Mouse (Mus musculus): ENCODE results near the gene Fam208b. TPM values are rescaled to one million over a fixed set of nuclear protein-coding genes. Genes with fewer than 3 reads are reported as not detected.

Gene Fam208b
- polyA plus RNA-seq, 1 experiment from 2014 or later = 13.5 TPM

- Histone ChIP-seq H3K9me3 (no peaks in the 10 kb centered on the region), H3K4me3 (no peak overlapping the region), H3K4me1 (replicated peaks) (peaks cover 21% of the 10 kb centered on the region), H3K27me3 (no peaks in the 10 kb centered on the region), H3K27ac (replicated peaks) (no peak overlapping the region), H3K4me2 (no peak overlapping the region), H3K36me3 (peaks cover 21% of the 10 kb centered on the region), H3K9ac (no peak overlapping the region)
- 86% methylated on average over 6 of the region's 6 CpGs for WGBS
- ATAC-seq (ENCODE audit: low FRiP score, low read depth) = no peak
These were observed 63.1 kb downstream of the Fam208b start for GRCm38 (mm10) chr13:3547856-3548255.

- WGBS = 86% methylated on average over 3 of the region's 3 CpGs
- Histone ChIP-seq H3K4me2 (no peak overlapping the region), H3K36me3 (peaks cover 20% of the 10 kb centered on the region), H3K27me3 (no peaks in the 10 kb centered on the region), H3K4me1 (replicated peaks) (peaks cover 26% of the 10 kb centered on the region), H3K4me3 (no peak overlapping the region), H3K9me3 (no peaks in the 10 kb centered on the region), H3K27ac (replicated peaks) (no peak overlapping the region), H3K9ac (no peak overlapping the region)
- ATAC-seq (ENCODE audit: low FRiP score, low read depth) = no peak
These were observed 63.5 kb downstream of the Fam208b start for GRCm38 (mm10) chr13:3547410-3547809.

- Histone ChIP-seq H3K36me3 (peaks cover 9% of the 10 kb centered on the region), H3K9me3 (no peaks in the 10 kb centered on the region), H3K4me2 (no peak overlapping the region), H3K27ac (replicated peaks) (no peak overlapping the region), H3K4me1 (replicated peaks) (peaks cover 48% of the 10 kb centered on the region), H3K4me3 (no peak overlapping the region), H3K27me3 (no peaks in the 10 kb centered on the region), H3K9ac (no peak overlapping the region)
- no peak for ATAC-seq (ENCODE audit: low FRiP score, low read depth)
- WGBS = 80% methylated on average over 5 of the region's 5 CpGs
These were observed 66.0 kb downstream of the Fam208b start for GRCm38 (mm10) chr13:3544925-3545324.

GRCm38 (mm10) chr13:3544077-3544874 lies 66.6 kb downstream of the Fam208b start:
- 92% methylated on average over 4 of the region's 4 CpGs for WGBS
- H3K4me1 ChIP-seq (replicated peaks) = peaks cover 54% of the 10 kb centered on the region
- H3K27me3 ChIP-seq = no peaks in the 10 kb centered on the region

GRCm38 (mm10) chr13:3541159-3541782 lies 69.6 kb downstream of the Fam208b start:
- H3K9me3 ChIP-seq = no peaks in the 10 kb centered on the region
- no peak overlapping the region for H3K9ac ChIP-seq
- 70% methylated on average over 2 of the region's 2 CpGs for WGBS
- no peaks in the 10 kb centered on the region for H3K27me3 ChIP-seq
- H3K4me1 ChIP-seq (replicated peaks) = peaks cover 49% of the 10 kb centered on the region
- H3K27ac ChIP-seq (replicated peaks) = peak overlapping the region; percentile 36; the same call in 1 of the 2 replicates
- ATAC-seq (ENCODE audit: low FRiP score, low read depth) = no peak
- H3K4me2 ChIP-seq = peak overlapping the region; percentile 70
- H3K4me3 ChIP-seq = no peak overlapping the region
- no peaks in the 10 kb centered on the region for H3K36me3 ChIP-seq

More at GRCm38 (mm10) chr13:3544077-3544874, 66.6 kb downstream of the Fam208b start:
- ATAC-seq (ENCODE audit: low FRiP score, low read depth) = no peak
- Histone ChIP-seq H3K9ac (no peak overlapping the region), H3K9me3 (no peaks in the 10 kb centered on the region), H3K4me2 (no peak overlapping the region), H3K36me3 (peaks cover 6% of the 10 kb centered on the region), H3K27ac (replicated peaks) (no peak overlapping the region), H3K4me3 (no peak overlapping the region)

GRCm38 (mm10) chr13:3540166-3540565 lies 70.7 kb downstream of the Fam208b start:
- peaks cover 49% of the 10 kb centered on the region for H3K4me1 ChIP-seq (replicated peaks)
- ATAC-seq (ENCODE audit: low FRiP score, low read depth) = no peak
- H3K4me2 ChIP-seq = peak overlapping the region; percentile 70
- 0 out of 2 replicates have a peak overlapping the region, but pooled peaks have one; percentile 99 for H3K9ac ChIP-seq
- no peak overlapping the region for H3K27ac ChIP-seq (replicated peaks)
- H3K27me3 ChIP-seq = no peaks in the 10 kb centered on the region
- H3K36me3 ChIP-seq = no peaks in the 10 kb centered on the region
- 23% methylated on average over 2 of the region's 2 CpGs for WGBS
- no peaks in the 10 kb centered on the region for H3K9me3 ChIP-seq
- peak overlapping the region; percentile 75 for H3K4me3 ChIP-seq

GRCm38 (mm10) chr13:3538969-3539562 lies 71.8 kb downstream of the Fam208b start:
- WGBS = 1% methylated on average over 15 of the region's 15 CpGs
- no peaks in the 10 kb centered on the region for H3K27me3 ChIP-seq

GRCm38 (mm10) chr13:3538223-3538968 lies 72.5 kb downstream of the Fam208b start:
- Histone ChIP-seq H3K36me3 (no peaks in the 10 kb centered on the region), H3K4me2 (peak overlapping the region; percentile 70), H3K9me3 (no peaks in the 10 kb centered on the region), H3K27me3 (no peaks in the 10 kb centered on the region), H3K27ac (replicated peaks) (peak overlapping the region; percentile 98), H3K4me1 (replicated peaks) (peaks cover 43% of the 10 kb centered on the region), H3K4me3 (peak overlapping the region; percentile 75), H3K9ac (peak overlapping the region; percentile 99)
- peak; percentile 54 for ATAC-seq (ENCODE audit: low FRiP score, low read depth)
- WGBS = under 1% methylated on average over 58 of the region's 59 CpGs

More at GRCm38 (mm10) chr13:3538969-3539562, 71.8 kb downstream of the Fam208b start:
- peaks cover 43% of the 10 kb centered on the region for H3K4me1 ChIP-seq (replicated peaks)
- peak overlapping the region; percentile 98 for H3K27ac ChIP-seq (replicated peaks)
- peak overlapping the region; percentile 99 for H3K9ac ChIP-seq
- ATAC-seq (ENCODE audit: low FRiP score, low read depth) = no peak
- no peaks in the 10 kb centered on the region for H3K9me3 ChIP-seq
- peak overlapping the region; percentile 70 for H3K4me2 ChIP-seq
- no peaks in the 10 kb centered on the region for H3K36me3 ChIP-seq
- peak overlapping the region; percentile 75 for H3K4me3 ChIP-seq

- Histone ChIP-seq H3K9ac (peak within 1 kb of the TSS; percentile 99), H3K27ac (replicated peaks) (peak within 1 kb of the TSS; percentile 98), H3K27me3 (no peaks in the 10 kb centered on the region), H3K4me1 (replicated peaks) (peaks cover 38% of the 10 kb centered on the region), H3K4me3 (peak within 1 kb of the TSS; percentile 75), H3K36me3 (no peaks in the 10 kb centered on the region), H3K4me2 (peak within 1 kb of the TSS; percentile 70), H3K9me3 (no peaks in the 10 kb centered on the region)
- peak; percentile 98 for ATAC-seq (ENCODE audit: low FRiP score, low read depth)
- WGBS = under 1% methylated on average over 41 of the region's 47 CpGs
These were observed 73.2 kb downstream of the Fam208b start, which contains the start of gene Gdi2 for GRCm38 (mm10) chr13:3537594-3538222. Gdi2 (plus strand) TSS chr13:3538063.

- no peak overlapping the region for H3K4me2 ChIP-seq
- H3K36me3 ChIP-seq = no peaks in the 10 kb centered on the region
- ATAC-seq (ENCODE audit: low FRiP score, low read depth) = no peak
- H3K27me3 ChIP-seq = no peaks in the 10 kb centered on the region
- H3K9me3 ChIP-seq = no peaks in the 10 kb centered on the region
- H3K9ac ChIP-seq = no peak overlapping the region
- H3K4me3 ChIP-seq = no peak overlapping the region
- WGBS = 90% methylated on average over 4 of the region's 4 CpGs
- H3K4me1 ChIP-seq (replicated peaks) = peaks cover 5% of the 10 kb centered on the region
- no peak overlapping the region for H3K27ac ChIP-seq (replicated peaks)
These were observed 76.8 kb downstream of the Fam208b start for GRCm38 (mm10) chr13:3534146-3534545.

GRCm38 (mm10) chr13:3532451-3532850 lies 78.5 kb downstream of the Fam208b start:
- Histone ChIP-seq H3K36me3 (no peaks in the 10 kb centered on the region), H3K4me3 (no peak overlapping the region), H3K9me3 (no peaks in the 10 kb centered on the region), H3K27me3 (no peaks in the 10 kb centered on the region), H3K4me2 (no peak overlapping the region), H3K27ac (replicated peaks) (no peak overlapping the region), H3K9ac (no peak overlapping the region), H3K4me1 (replicated peaks) (peaks cover 4% of the 10 kb centered on the region)
- ATAC-seq (ENCODE audit: low FRiP score, low read depth) = no peak
- WGBS = 70% methylated on average over 4 of the region's 4 CpGs
